Mouse (Mus musculus) ES-Bruce4 (cell line): ENCODE data around the gene Egln3. TPM values are rescaled to one million over a fixed set of nuclear protein-coding genes. Genes with fewer than 3 reads are reported as not detected.
A peak's percentile ranks its signal among the peaks of the same experiment; 100 is the strongest.

Experiments
- H3K27ac ChIP-seq: 2 replicates; pipeline ENCODE4 v1.5.1; 2012; ENCODE audit warnings: low read length, inconsistent platforms; ENCODE audit not compliant: insufficient read depth
- H3K27me3 ChIP-seq: 2 replicates; pipeline ENCODE4 v1.6.1; 2012; ENCODE audit warnings: mild to moderate bottlenecking, low read length, inconsistent platforms; ENCODE audit not compliant: control insufficient read depth, poor library complexity, insufficient read depth, severe bottlenecking
- H3K36me3 ChIP-seq: 2 replicates; pipeline ENCODE4 v1.6.1; 2012; ENCODE audit warnings: inconsistent platforms, mild to moderate bottlenecking, low read length, moderate library complexity; ENCODE audit not compliant: control insufficient read depth, poor library complexity, insufficient read depth, severe bottlenecking
- H3K4me1 ChIP-seq: one replicate; pipeline ENCODE4 v1.8.1; 2011; ENCODE audit warnings: low read length; ENCODE audit not compliant: control insufficient read depth, insufficient read depth
- H3K4me3 ChIP-seq: 2 replicates; pipeline ENCODE4 v1.5.1; 2011; ENCODE audit warnings: low read depth, mild to moderate bottlenecking, low read length
- H3K9ac ChIP-seq: 2 replicates; pipeline ENCODE4 v1.6.1; 2012; ENCODE audit warnings: low read depth, mild to moderate bottlenecking, inconsistent platforms; ENCODE audit not compliant: poor library complexity, severe bottlenecking
- H3K9me3 ChIP-seq: replicated peaks from 2 replicates; pipeline ENCODE4 v1.6.1; 2012; ENCODE audit warnings: mild to moderate bottlenecking, low read length, inconsistent platforms; ENCODE audit not compliant: control insufficient read depth, poor library complexity, insufficient read depth, severe bottlenecking
- CTCF ChIP-seq: IDR thresholded peaks from one replicate; pipeline ENCODE4 v1.8.1; 2011; ENCODE audit warnings: low read depth, low read length
- EP300 ChIP-seq: IDR thresholded peaks from 2 replicates; pipeline ENCODE4 v1.6.1; 2011; ENCODE audit warnings: low read depth, low read length; ENCODE audit not compliant: insufficient read depth
- POLR2A ChIP-seq: IDR thresholded peaks from one replicate; pipeline ENCODE4 v1.8.1; 2011; ENCODE audit warnings: low read length; ENCODE audit not compliant: insufficient read depth
- polyA plus RNA-seq: library from polyadenylated mRNA; stranded (reverse); fragments of >200 nt; gene quantifications from 2 replicates; pipeline ENCODE4 v1.2.4, GENCODE M21; 2011; ENCODE audit warnings: low read depth; ENCODE audit not compliant: missing spikeins, insufficient read depth, insufficient read length

The Egln3 gene
- polyA plus RNA-seq, 1 experiment: 19.2 TPM

DNA sequence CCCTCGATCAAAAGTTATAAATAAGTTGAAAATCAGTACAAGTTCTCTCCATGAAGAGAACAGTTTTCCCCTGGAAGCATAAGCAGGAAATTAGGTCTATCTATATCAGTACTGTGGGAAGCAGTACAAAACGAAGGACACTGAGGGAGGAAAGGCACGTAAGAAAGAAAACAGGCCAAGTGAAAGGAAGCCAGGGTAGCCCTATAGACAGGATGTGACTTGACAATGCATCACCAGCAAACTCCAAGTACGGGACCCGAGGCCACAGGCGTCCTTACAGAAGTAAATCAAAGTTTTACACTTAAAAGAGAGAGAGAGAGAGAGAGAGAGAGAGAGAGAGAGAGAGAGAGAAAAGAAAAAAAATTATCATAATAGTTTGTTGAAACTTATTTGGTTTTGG lies 2.8 kb downstream of the Egln3 start:
- Histone ChIP-seq H3K4me1 (peaks cover 2% of the 10 kb centered on the region), H3K27me3 (no peaks in the 10 kb centered on the region), H3K4me3 (peak overlapping the region; percentile 44), H3K9ac (no peak overlapping the region), H3K9me3 (no peaks in the 10 kb centered on the region), H3K36me3 (no peaks in the 10 kb centered on the region), H3K27ac (no peak overlapping the region)
- TF ChIP-seq CTCF: no peak
- TF ChIP-seq EP300: no peak
- no peak for TF ChIP-seq POLR2A

DNA sequence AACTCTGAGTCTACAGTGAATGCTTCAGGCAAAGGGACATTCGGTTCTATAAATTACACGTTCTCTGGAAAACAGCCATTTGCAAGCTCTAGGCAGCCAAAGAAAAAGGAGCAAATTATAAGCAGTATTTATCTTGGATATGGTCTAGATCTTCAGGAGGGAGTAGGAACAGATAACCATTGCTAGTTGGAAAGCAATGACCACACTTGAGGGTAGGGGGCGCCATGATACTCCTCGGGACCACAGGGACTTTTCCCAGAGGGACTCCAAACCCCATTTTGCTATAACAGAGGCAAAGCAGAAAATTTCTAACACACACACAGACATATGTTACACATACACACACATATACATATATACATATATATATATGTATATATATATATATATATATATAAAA lies 3.5 kb downstream of the Egln3 start:
- no peaks in the 10 kb centered on the region for H3K36me3 ChIP-seq
- TF ChIP-seq CTCF: peak; percentile 75
- no peak for TF ChIP-seq POLR2A
- H3K9ac ChIP-seq: no peak overlapping the region
- H3K27me3 ChIP-seq: no peaks in the 10 kb centered on the region
- H3K27ac ChIP-seq: no peak overlapping the region
- H3K4me3 ChIP-seq: peak overlapping the region; percentile 16; the same call in 1 of the 2 replicates
- peaks cover 2% of the 10 kb centered on the region for H3K4me1 ChIP-seq
- no peaks in the 10 kb centered on the region for H3K9me3 ChIP-seq

DNA sequence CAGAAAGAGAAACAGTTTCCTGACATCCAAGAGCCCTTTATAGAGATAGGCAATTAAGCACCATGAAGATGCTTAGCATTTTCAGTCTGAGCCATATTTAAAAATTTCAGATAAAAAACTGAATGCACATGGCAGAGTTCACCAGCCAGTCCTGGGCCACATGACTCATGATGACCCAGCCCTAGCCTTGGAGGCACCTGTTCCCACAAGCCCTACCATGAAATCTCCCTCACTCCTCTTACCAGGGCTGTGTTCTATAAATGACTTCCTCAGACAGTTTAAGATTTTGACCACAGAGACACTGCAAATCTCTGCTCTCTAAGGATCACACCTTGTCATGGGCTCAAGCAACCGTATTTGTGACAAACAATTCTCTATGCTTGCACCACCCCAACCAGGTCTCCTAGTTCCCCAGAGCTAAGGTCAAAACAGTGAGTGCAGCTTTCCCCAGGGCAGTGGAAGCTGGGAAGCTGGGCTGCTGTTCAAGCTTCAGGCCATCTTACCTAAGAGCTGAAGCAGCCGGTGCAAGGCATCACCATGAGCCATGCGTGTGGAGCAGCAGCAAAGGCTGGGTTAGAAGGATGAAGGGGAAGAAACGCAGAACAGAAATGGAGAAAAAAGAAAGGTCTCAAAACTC lies 5.3 kb downstream of the Egln3 start:
- TF ChIP-seq EP300 (no peak), POLR2A (no peak), CTCF (no peak)
- Histone ChIP-seq H3K4me1 (no peaks in the 10 kb centered on the region), H3K4me3 (peak overlapping the region; percentile 18), H3K9ac (no peak overlapping the region), H3K27me3 (no peaks in the 10 kb centered on the region), H3K27ac (no peak overlapping the region), H3K9me3 (no peaks in the 10 kb centered on the region), H3K36me3 (no peaks in the 10 kb centered on the region)

DNA sequence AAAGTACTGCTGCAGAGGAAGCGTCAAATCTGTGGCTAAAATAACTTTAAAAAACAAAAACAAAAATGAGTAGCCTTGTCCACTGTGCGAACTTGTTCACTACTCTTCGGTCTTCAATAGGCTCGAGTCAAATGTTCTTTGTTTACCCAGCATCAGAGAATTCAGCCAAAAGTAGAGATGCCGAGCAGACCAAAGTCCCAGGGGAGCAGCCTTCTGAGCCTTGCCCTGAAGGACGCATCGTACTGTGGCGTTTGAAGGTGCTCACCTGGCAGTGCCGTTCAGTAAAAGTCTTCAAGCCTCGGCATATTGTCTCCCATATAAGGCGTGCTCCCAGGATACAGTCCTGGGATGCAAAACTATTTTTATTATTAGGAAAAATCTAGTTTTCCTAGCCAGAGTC lies 5.8 kb downstream of the Egln3 start:
- no peak for TF ChIP-seq CTCF
- TF ChIP-seq POLR2A: no peak
- TF ChIP-seq EP300: no peak
- H3K36me3 ChIP-seq: no peaks in the 10 kb centered on the region
- H3K9ac ChIP-seq: no peak overlapping the region
- H3K4me3 ChIP-seq: no peak overlapping the region
- no peaks in the 10 kb centered on the region for H3K4me1 ChIP-seq
- H3K27me3 ChIP-seq: no peaks in the 10 kb centered on the region
- H3K9me3 ChIP-seq: no peaks in the 10 kb centered on the region
- no peak overlapping the region for H3K27ac ChIP-seq

DNA sequence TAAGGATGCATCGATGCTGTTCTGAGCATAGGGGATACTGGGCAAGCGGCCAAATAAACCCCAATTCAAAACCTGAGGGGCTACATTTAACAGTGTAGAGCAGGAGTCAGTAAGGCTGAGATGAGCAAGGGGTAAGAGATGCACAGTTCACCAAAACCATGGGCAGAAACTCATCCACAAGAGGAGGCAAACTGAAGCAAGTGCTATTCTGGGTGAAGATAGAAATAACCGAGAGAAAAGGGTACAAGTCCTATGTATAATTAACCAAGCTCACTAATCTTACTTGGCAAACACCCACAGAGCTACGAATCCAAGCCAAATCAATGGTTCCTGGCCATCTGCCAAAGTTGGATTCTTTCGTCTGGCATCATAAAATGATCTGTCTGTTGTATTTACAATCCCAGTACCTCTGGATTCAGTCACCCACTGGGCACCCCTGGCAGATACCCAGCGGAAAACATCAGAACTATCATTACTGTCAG lies 6.3 kb downstream of the Egln3 start:
- Histone ChIP-seq H3K27me3 (no peaks in the 10 kb centered on the region), H3K27ac (no peak overlapping the region), H3K9ac (no peak overlapping the region), H3K4me3 (no peak overlapping the region), H3K36me3 (no peaks in the 10 kb centered on the region), H3K9me3 (no peaks in the 10 kb centered on the region), H3K4me1 (no peaks in the 10 kb centered on the region)
- TF ChIP-seq EP300 (no peak), CTCF (no peak), POLR2A (no peak)

DNA sequence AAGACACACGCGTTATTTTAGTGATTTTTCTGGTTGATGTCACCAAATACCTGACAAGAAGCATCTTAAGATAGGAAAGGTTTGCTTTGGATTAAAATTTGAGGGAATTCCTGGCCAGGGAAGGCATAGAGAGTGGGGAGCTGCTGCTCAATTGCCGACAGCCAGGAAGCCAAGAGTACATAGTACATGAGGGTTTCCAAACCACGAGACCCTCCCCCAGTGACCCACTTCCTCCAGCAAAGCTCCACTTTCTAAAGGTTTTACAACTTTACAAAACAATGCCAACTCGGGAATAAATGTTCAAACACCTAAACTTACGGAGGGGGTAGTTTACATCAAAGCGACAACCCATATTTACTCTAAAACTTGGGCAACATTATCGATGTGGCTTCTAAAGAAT lies 6.8 kb downstream of the Egln3 start:
- no peaks in the 10 kb centered on the region for H3K4me1 ChIP-seq
- no peaks in the 10 kb centered on the region for H3K27me3 ChIP-seq

More for the DNA sequence above, 6.8 kb downstream of the Egln3 start:
- Histone ChIP-seq H3K36me3 (no peaks in the 10 kb centered on the region), H3K9me3 (no peaks in the 10 kb centered on the region), H3K4me3 (no peak overlapping the region), H3K27ac (no peak overlapping the region), H3K9ac (no peak overlapping the region)
- TF ChIP-seq CTCF: no peak
- no peak for TF ChIP-seq POLR2A
- TF ChIP-seq EP300: no peak
